Mouse (Mus musculus): ENCODE results near the gene Apoc3. TPM values are rescaled to one million over a fixed set of nuclear protein-coding genes. Genes with fewer than 3 reads are reported as not detected.

Gene Apoc3
- total RNA-seq (2015) (not detected in 2 replicates), total RNA-seq (2017) (not detected in 2 replicates)

DNA sequence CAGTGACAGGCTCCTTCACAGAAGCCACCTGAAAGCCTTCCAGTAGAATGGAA is at the start of gene Apoc3:
Gene Apoc3, minus strand, starts transcription at position 41 of the 53 bp plus-strand sequence.
- ATAC-seq (ENCODE audit: poor library complexity, severe bottlenecking), result no peak

DNA sequence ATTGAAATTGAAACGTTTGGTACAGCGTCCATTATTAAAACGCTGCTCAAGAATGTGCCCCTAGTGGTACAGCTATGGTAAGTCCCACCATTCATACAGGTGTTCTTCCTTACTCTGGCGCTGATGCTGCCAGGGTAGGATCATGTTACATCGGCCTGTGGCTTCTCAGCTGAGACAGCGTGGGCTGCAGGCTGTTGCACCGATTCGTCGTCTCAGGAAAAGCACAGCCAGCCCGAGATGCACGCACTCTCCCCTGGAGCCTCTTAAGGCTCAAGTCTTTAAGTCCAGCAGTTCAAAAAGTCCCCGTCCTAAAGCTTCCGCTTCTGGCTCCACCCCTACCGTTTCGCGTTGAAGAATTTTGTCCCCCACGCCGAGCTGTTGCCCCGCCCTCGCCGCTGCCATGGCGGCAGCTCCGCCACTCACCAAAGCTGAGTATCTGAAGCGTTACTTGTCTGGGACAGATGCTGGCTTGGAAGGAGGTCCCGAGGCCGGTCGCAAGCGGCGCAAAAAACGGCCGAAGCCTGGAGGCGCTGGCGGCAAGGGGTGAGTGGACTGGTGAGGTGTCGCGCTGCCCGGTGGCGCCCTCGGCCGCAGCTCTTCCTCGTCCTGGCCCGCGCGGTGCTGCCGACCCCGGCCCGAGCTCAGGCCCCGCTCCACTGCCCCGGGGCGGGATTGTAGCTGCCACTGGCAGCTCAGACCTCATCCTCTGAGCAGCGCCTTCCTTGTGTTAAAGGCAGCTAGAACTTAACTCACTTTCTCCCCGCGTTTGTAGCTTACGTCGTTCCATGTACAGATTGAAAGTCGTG is 47.4 kb upstream of the Apoc3 start, which contains the start of gene Bud13:
Gene Bud13, plus strand, starts transcription at position 378 of the 806 bp plus-strand sequence.
- peak; percentile 97 for ATAC-seq (ENCODE audit: poor library complexity, severe bottlenecking)

GRCm38 (mm10) chr9:46274494-46274893 is 39.1 kb upstream of the Apoc3 start:
- ATAC-seq (ENCODE audit: poor library complexity, severe bottlenecking), result no peak

DNA sequence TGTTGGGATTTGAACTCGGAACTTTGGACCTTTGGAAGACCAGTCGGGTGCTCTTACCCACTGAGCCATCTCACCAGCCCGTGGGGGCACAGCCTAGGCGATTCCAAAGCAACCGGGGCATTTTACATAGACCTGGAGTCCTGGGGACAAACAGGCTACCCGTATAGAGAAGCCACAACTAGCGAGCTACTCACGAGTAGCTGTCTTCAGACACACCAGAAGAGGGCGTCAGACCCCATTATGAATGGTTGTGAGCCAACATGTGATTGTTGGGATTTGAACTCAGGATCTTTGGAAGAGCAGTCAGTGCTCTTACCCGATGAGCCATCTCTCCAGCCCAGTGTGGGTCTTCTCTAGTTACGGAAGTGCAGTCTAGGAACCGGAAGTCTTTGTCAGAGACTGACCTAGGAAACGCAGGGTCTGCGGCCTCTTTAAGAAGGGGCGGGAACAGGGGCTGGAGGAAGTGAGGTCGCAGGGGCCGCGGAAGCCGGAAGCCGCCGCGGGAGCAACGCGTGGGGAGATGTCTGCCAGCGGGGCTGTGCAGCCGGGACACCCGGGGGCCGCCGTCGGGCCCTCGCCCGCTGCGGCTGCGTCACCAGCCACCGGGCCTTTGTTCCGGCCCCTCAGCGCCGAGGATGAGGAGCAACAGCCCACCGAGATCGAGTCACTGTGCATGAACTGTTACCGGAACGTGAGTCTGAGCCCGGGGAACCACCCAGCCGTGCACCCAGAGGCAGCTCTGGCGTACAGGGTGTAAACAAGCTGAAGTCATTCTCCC is 37.4 kb upstream of the Apoc3 start, which contains the start of gene Zpr1:
Gene Zpr1, plus strand, starts transcription at position 388 of the 778 bp plus-strand sequence.
- ATAC-seq (ENCODE audit: poor library complexity, severe bottlenecking), result peak; percentile 99

GRCm38 (mm10) chr9:46272070-46272469 is 36.6 kb upstream of the Apoc3 start:
- no peak for ATAC-seq (ENCODE audit: poor library complexity, severe bottlenecking)

GRCm38 (mm10) chr9:46270782-46271181 is 35.3 kb upstream of the Apoc3 start:
- no peak for ATAC-seq (ENCODE audit: poor library complexity, severe bottlenecking)

DNA sequence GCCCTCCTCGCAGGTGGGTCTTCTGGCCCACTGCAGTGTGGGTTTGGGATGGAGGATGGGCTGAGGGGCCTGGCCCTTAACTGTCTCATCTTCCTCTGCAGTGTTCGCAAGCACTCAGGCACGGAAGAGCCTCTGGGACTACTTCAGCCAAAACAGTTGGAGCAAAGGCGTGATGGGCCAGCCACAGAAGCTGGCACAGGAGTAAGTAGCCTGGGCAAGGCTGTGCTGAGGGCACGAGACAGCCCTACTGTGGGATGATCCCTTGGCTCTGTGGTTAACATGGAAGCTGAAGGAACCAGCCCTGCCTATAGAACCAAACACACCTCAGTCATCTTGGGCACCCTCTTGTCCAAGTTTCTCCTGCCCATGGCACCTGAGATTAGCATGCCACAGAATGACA is 33.7 kb upstream of the Apoc3 start:
- no peak for ATAC-seq (ENCODE audit: poor library complexity, severe bottlenecking)

DNA sequence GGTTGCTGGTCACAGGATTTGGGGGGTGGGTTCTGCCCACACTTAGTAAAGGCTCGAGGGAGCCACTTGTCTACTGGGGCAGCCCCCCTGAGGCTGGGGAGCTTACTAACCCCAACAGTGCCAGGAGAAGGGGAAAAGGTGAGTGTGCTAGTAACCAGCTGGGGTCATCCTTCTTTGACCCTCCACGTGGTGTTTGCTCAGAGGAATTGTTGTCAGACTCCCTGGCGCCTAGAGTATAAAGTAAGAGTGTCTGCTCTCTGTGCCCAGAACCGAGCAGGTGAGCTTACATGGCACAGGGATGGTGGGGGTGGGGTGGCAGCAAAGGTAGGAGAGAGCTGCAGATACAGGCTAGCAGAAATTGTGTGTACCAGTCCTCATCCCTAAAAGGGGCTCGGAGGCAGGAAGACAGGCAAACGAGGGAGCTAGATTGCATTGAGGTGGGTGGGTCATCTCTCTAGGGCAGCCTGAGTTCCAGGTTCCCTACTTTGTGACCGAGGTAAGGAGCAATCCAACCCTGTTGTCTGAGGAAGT is 33.0 kb upstream of the Apoc3 start, which contains the start of gene Apoa5:
Gene Apoa5, plus strand, starts transcription at position 291 of the 531 bp plus-strand sequence.
- ATAC-seq (ENCODE audit: poor library complexity, severe bottlenecking), result no peak

- ATAC-seq (ENCODE audit: poor library complexity, severe bottlenecking), result no peak
These were observed 25.7 kb upstream of the Apoc3 start for GRCm38 (mm10) chr9:46261131-46261530.

GRCm38 (mm10) chr9:46259111-46259510 is 23.7 kb upstream of the Apoc3 start:
- no peak for ATAC-seq (ENCODE audit: poor library complexity, severe bottlenecking)

DNA sequence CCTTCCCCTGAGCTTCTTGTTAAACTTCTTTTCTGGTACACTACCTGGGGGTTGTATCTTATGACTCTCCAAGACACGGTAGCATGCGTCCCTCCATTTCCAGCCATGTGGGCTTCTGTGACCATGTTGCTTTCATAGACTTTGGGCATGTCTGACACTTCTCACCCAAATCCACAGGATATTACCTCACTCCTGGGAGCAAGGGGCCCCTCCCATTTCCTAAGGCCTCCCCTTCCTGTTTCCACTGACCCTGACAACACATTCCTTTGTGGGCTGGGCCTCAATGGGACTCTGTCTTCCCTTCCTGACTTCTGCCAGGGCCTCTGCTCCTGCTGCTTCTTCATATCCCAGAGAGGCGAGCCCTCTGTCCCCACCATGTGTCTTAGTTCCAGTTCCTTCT is 22.1 kb upstream of the Apoc3 start:
- ATAC-seq (ENCODE audit: poor library complexity, severe bottlenecking), result peak; percentile 85

- peak; percentile 87 for ATAC-seq (ENCODE audit: poor library complexity, severe bottlenecking)
These were observed 21.4 kb upstream of the Apoc3 start for GRCm38 (mm10) chr9:46256658-46257385.

GRCm38 (mm10) chr9:46256177-46256576 is 20.7 kb upstream of the Apoc3 start:
- ATAC-seq (ENCODE audit: poor library complexity, severe bottlenecking), result no peak

- ATAC-seq (ENCODE audit: poor library complexity, severe bottlenecking), result peak; percentile 73
These were observed 11.4 kb upstream of the Apoc3 start for GRCm38 (mm10) chr9:46246752-46247324.

- no peak for ATAC-seq (ENCODE audit: poor library complexity, severe bottlenecking)
These were observed 8.1 kb upstream of the Apoc3 start for GRCm38 (mm10) chr9:46243584-46243983.

GRCm38 (mm10) chr9:46243122-46243521 is 7.7 kb upstream of the Apoc3 start:
- ATAC-seq (ENCODE audit: poor library complexity, severe bottlenecking), result no peak

DNA sequence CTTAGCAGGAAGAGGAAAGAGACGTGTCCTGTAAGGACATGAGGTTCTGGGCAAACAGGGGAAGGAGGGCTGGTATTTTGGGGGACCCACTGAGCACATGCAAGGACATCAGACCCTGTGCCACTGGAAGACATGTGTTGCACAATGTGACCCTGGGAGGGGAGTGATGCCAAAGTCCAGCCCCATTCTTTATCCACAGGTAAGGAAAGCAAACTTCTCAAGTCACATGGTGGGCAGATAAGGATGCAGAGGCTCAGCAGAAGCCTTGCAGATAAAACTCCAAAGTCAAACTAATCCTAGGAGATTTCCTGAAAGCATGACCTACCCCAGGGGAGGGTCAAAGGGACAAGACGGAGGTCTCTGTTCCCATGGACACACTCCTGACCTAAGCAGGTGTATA is 6.4 kb upstream of the Apoc3 start:
- ATAC-seq (ENCODE audit: poor library complexity, severe bottlenecking), result no peak

GRCm38 (mm10) chr9:46240526-46241153 is 5.2 kb upstream of the Apoc3 start, which contains the start of gene Apoa4:
Gene Apoa4 (plus strand): TSS chr9:46240696.
- no peak for ATAC-seq (ENCODE audit: poor library complexity, severe bottlenecking)

DNA sequence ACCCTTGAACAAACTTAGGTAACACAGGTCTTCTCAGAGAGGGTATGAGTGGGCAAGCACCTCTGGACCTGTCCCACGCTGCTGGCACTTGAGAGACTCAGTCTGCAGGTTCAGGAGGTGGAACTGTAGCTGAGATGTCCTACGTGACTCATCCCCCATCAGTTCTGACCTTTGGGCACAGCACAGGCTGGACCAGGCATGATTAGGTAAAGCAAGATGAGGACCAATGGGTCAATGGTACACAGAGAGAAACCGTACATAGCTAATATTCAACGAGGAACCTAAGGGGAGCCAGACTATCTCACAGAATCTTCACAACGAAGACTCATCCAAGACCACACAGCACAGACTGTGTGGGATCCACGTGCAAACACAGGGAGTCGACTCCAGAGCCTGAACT is 3.4 kb upstream of the Apoc3 start:
- no peak for ATAC-seq (ENCODE audit: poor library complexity, severe bottlenecking)

GRCm38 (mm10) chr9:46235649-46236048 is 213 bp upstream of the Apoc3 start:
- ATAC-seq (ENCODE audit: poor library complexity, severe bottlenecking), result no peak

DNA sequence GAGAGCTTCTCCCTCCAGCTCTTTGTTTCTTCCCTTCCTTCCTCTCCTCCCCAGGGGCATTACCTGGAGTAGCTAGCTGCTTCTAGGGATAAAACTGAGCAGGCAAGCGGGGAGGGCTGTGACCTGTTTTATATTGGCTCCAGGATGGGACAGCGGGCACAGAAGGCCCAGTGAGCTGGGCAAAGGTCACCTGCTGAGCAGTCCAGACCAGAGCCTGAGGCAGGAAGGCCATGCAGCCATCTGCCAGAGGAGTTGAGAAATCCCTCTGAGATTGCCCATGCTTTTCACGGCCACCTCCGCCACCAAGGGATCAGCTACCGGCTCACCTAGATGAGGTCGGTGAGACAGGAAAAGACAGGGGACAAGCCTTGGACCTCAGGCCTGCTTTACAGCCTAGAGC is 240 bp downstream of the Apoc3 start:
- ATAC-seq (ENCODE audit: poor library complexity, severe bottlenecking), result no peak
